Mouse (Mus musculus) bone marrow macrophage, adult 2 months (primary cell): Measurements from ENCODE around the gene Tmem160.

Experiments used
- CTCF ChIP-seq: IDR thresholded peaks from 2 replicates; pipeline ENCODE4 v1.5.1; 2012; ENCODE audit warnings: low read depth, mild to moderate bottlenecking, low read length, moderate library complexity
- POLR2A ChIP-seq: IDR thresholded peaks from 2 replicates; pipeline ENCODE4 v1.6.1; 2012; ENCODE audit warnings: mild to moderate bottlenecking, low read depth, low read length, borderline replicate concordance

GRCm38 (mm10) chr7:16472116-16472709 is 19.6 kb downstream of the Tmem160 start:
- TF ChIP-seq CTCF (no peak), POLR2A (no peak)
